Mouse (Mus musculus): ENCODE results near the gene Nemp1.
A peak's percentile ranks its signal among the peaks of the same experiment; 100 is the strongest.

Gene Nemp1

GRCm38 (mm10) chr10:127721671-127722418, 55.1 kb downstream of the Nemp1 start:
- no peak for DNase-seq (ENCODE audit: low read depth in 1 of 2, low spot score in 2 of 2)

GRCm38 (mm10) chr10:127724178-127724577, 57.5 kb downstream of the Nemp1 start, which contains the start of gene Tac2:
TSS of gene Tac2 (plus strand) at chr10:127724478.
- no peak for DNase-seq (ENCODE audit: low read depth in 1 of 2, low spot score in 2 of 2)

GRCm38 (mm10) chr10:127725136-127725535, 58.4 kb downstream of the Nemp1 start:
- DNase-seq (ENCODE audit: low read depth in 1 of 2, low spot score in 2 of 2), result no peak

- no peak for DNase-seq (ENCODE audit: low read depth in 1 of 2, low spot score in 2 of 2)
Measured at GRCm38 (mm10) chr10:127728437-127728836, 61.7 kb downstream of the Nemp1 start.

GRCm38 (mm10) chr10:127730285-127730932, 63.7 kb downstream of the Nemp1 start:
- DNase-seq (ENCODE audit: low read depth in 1 of 2, low spot score in 2 of 2), result no peak

GRCm38 (mm10) chr10:127730933-127731310, 64.2 kb downstream of the Nemp1 start:
- DNase-seq (ENCODE audit: low read depth in 1 of 2, low spot score in 2 of 2), result no peak

- no peak for DNase-seq (ENCODE audit: low read depth in 1 of 2, low spot score in 2 of 2)
Measured at GRCm38 (mm10) chr10:127731397-127731796, 64.7 kb downstream of the Nemp1 start.

- DNase-seq (ENCODE audit: low read depth in 1 of 2, low spot score in 2 of 2), result no peak
Measured at GRCm38 (mm10) chr10:127734434-127734833, 67.7 kb downstream of the Nemp1 start.

GRCm38 (mm10) chr10:127736266-127736665, 69.6 kb downstream of the Nemp1 start:
- no peak for DNase-seq (ENCODE audit: low read depth in 1 of 2, low spot score in 2 of 2)

- peak; percentile 53 to 55 for DNase-seq (ENCODE audit: low read depth in 1 of 2, low spot score in 2 of 2)
Measured at GRCm38 (mm10) chr10:127736916-127737315, 70.2 kb downstream of the Nemp1 start.

- no peak for DNase-seq (ENCODE audit: low read depth in 1 of 2, low spot score in 2 of 2)
Measured at GRCm38 (mm10) chr10:127737552-127737951, 70.9 kb downstream of the Nemp1 start.

- DNase-seq (ENCODE audit: low read depth in 1 of 2, low spot score in 2 of 2), result no peak
Measured at GRCm38 (mm10) chr10:127738151-127738882, 71.6 kb downstream of the Nemp1 start.

- DNase-seq (ENCODE audit: low read depth in 1 of 2, low spot score in 2 of 2), result peak in 1 of 2 experiments; percentile 72
Measured at GRCm38 (mm10) chr10:127739083-127739660, 72.5 kb downstream of the Nemp1 start, which contains the start of gene Zbtb39. TSS of gene Zbtb39 (plus strand) at chr10:127739538.

GRCm38 (mm10) chr10:127739661-127740161, 73.0 kb downstream of the Nemp1 start:
- peak in 1 of 2 experiments; percentile 15 for DNase-seq (ENCODE audit: low read depth in 1 of 2, low spot score in 2 of 2)

- DNase-seq (ENCODE audit: low read depth in 1 of 2, low spot score in 2 of 2), result peak in 1 of 2 experiments; percentile 15
Measured at GRCm38 (mm10) chr10:127744661-127745060, 78.0 kb downstream of the Nemp1 start.

GRCm38 (mm10) chr10:127745886-127746285, 79.2 kb downstream of the Nemp1 start:
- no peak for DNase-seq (ENCODE audit: low read depth in 1 of 2, low spot score in 2 of 2)

- no peak for DNase-seq (ENCODE audit: low read depth in 1 of 2, low spot score in 2 of 2)
Measured at GRCm38 (mm10) chr10:127747254-127747653, 80.6 kb downstream of the Nemp1 start.

- DNase-seq (ENCODE audit: low read depth in 1 of 2, low spot score in 2 of 2), result no peak
Measured at GRCm38 (mm10) chr10:127748847-127749612, 82.3 kb downstream of the Nemp1 start.

- DNase-seq (ENCODE audit: low read depth in 1 of 2, low spot score in 2 of 2), result no peak
Measured at GRCm38 (mm10) chr10:127750136-127750777, 83.6 kb downstream of the Nemp1 start.
